Mouse (Mus musculus): ENCODE results near the gene Cfap206.

Cfap206 gene

GRCm38 (mm10) chr4:34667923-34668322 is 62.1 kb downstream of the Cfap206 start:
- no peak for DNase-seq

- no peak for DNase-seq
These were observed 68.1 kb downstream of the Cfap206 start for GRCm38 (mm10) chr4:34661927-34662326.

GRCm38 (mm10) chr4:34661514-34661913 is 68.5 kb downstream of the Cfap206 start:
- no peak for DNase-seq

- no peak for DNase-seq
These were observed 71.0 kb downstream of the Cfap206 start for GRCm38 (mm10) chr4:34659012-34659411.

GRCm38 (mm10) chr4:34656101-34656500 is 73.9 kb downstream of the Cfap206 start:
- DNase-seq, result no peak

GRCm38 (mm10) chr4:34653179-34653578 is 76.8 kb downstream of the Cfap206 start:
- no peak for DNase-seq

GRCm38 (mm10) chr4:34644779-34645178 is 85.2 kb downstream of the Cfap206 start:
- no peak for DNase-seq

- DNase-seq, result no peak
These were observed 89.3 kb downstream of the Cfap206 start for GRCm38 (mm10) chr4:34640731-34641130.

GRCm38 (mm10) chr4:34639745-34640364 is 90.2 kb downstream of the Cfap206 start:
- DNase-seq, result no peak
